ENCODE assay signal across 13 mouse cellular contexts in genomic region chr1:157768201-157768600, GRCm38 (mm10).
DNase-seq lines count a peak whose midpoint lies in the region; TF ChIP-seq lines count a peak whose summit lies in the region.
"Had no signal": no experiment of that assay in that cellular context is flagged by ENCODE, and none has a peak within 500 bp of the region (broad histone marks: within the 10 kb centered on the region; RNA-seq: fewer than 3 reads in every experiment).

No protein-coding gene starts in this region.

- no peak overlapping the region for H3K9ac ChIP-seq in MEL (ENCODE audit: control insufficient read depth, low read depth, low read length, poor library complexity, severe bottlenecking)
- H3K9ac ChIP-seq: hindbrain, embryonic 15.5 days; kidney, embryonic 15.5 days; limb, embryonic 15.5 days had no signal

- H3K79me2 ChIP-seq in MEL (ENCODE audit: control insufficient read depth, insufficient read depth, low read length, poor library complexity) = no peaks in the 10 kb centered on the region

- TF ChIP-seq CTCF in MEL (IDR thresholded peaks at IDR 0.05 in 2 of 3, conservative IDR thresholded peaks at IDR 0.05 in 1 of 3; ENCODE audit: control insufficient read depth in 1 of 3, insufficient read depth in 1 of 3, low read depth in 2 of 3, low read length in 3 of 3, poor library complexity in 1 of 3, severe bottlenecking in 1 of 3) = no peak

- H3K27ac ChIP-seq in MEL (ENCODE audit: control insufficient read depth, low read depth, low read length) = no peak overlapping the region
- H3K27ac ChIP-seq in limb, embryonic 10.5 days = no peak overlapping the region
- H3K27ac ChIP-seq: hindbrain, embryonic 15.5 days; kidney, embryonic 15.5 days; limb, embryonic 15.5 days had no signal

- DNase-seq in kidney, postnatal 4 days = peak; percentile 54 to 58
- DNase-seq in kidney, adult 9 months = no peak
- DNase-seq in MEL (ENCODE audit: low read depth, low spot score) (peak; percentile 10), R1 (ENCODE audit: low read depth, low spot score) (peak; percentile 17)
- DNase-seq in limb, embryonic 10.5 days (ENCODE audit: low spot score) = peak; percentile 59
- no peak for DNase-seq in layer of hippocampus, adult 11-12 months (ENCODE audit: low spot score)
- DNase-seq in adrenal gland, postnatal 4 days (ENCODE audit: low spot score in 2 of 2) = no peak
- DNase-seq in left cerebral cortex, adult 11 months (ENCODE audit: low spot score) = no peak
- DNase-seq: adrenal gland, postnatal 14 days; lung, adult 18-20 months had no signal

- no peaks in the 10 kb centered on the region for H3K4me1 ChIP-seq in MEL (ENCODE audit: control insufficient read depth in 1 of 2, insufficient read depth in 2 of 2, low read length in 2 of 2)
- no peaks in the 10 kb centered on the region for H3K4me1 ChIP-seq in limb, embryonic 10.5 days
- H3K4me1 ChIP-seq: hindbrain, embryonic 15.5 days; kidney, embryonic 15.5 days; limb, embryonic 15.5 days had no signal

- H3K36me3 ChIP-seq in MEL (ENCODE audit: control insufficient read depth in 1 of 2, insufficient read depth in 2 of 2, low read length in 2 of 2) = no peaks in the 10 kb centered on the region
- H3K36me3 ChIP-seq in limb, embryonic 10.5 days = no peaks in the 10 kb centered on the region
- H3K36me3 ChIP-seq: hindbrain, embryonic 15.5 days; kidney, embryonic 15.5 days; limb, embryonic 15.5 days had no signal

- H3K27me3 ChIP-seq in MEL (ENCODE audit: control insufficient read depth in 1 of 2, insufficient read depth in 2 of 2, low read length in 2 of 2) = no peaks in the 10 kb centered on the region
- H3K27me3 ChIP-seq in limb, embryonic 10.5 days (ENCODE audit: low read depth, poor library complexity, severe bottlenecking) = no peaks in the 10 kb centered on the region
- H3K27me3 ChIP-seq: hindbrain, embryonic 15.5 days; kidney, embryonic 15.5 days; limb, embryonic 15.5 days had no signal

- no peak for TF ChIP-seq POLR2A in MEL (IDR thresholded peaks at IDR 0.05; ENCODE audit: control insufficient read depth in 1 of 2, insufficient read depth in 1 of 2, low read depth in 1 of 2, low read length in 2 of 2, poor library complexity in 1 of 2)

- TF ChIP-seq RAD21 in MEL (IDR thresholded peaks at IDR 0.05; ENCODE audit: low read depth, low read length) = no peak

- H3K4me3 ChIP-seq in MEL (ENCODE audit: control insufficient read depth in 1 of 2, insufficient read depth in 1 of 2, low read depth in 2 of 2, low read length in 2 of 2) = no peak overlapping the region
- no peak overlapping the region for H3K4me3 ChIP-seq in limb, embryonic 10.5 days
- H3K4me3 ChIP-seq: hindbrain, embryonic 15.5 days; kidney, embryonic 15.5 days; limb, embryonic 15.5 days had no signal

- WGBS in limb, embryonic 10.5 days = 33% methylated on average over 6 of the region's 6 CpGs

- H3K9me3 ChIP-seq in MEL (replicated peaks; ENCODE audit: insufficient read depth, low read length) = no peaks in the 10 kb centered on the region
- no peaks in the 10 kb centered on the region for H3K9me3 ChIP-seq in limb, embryonic 10.5 days (replicated peaks)
- H3K9me3 ChIP-seq: hindbrain, embryonic 15.5 days; kidney, embryonic 15.5 days; limb, embryonic 15.5 days had no signal

- no peak for TF ChIP-seq EP300 in MEL (IDR thresholded peaks at IDR 0.05; ENCODE audit: low read depth in 1 of 2, low read length in 2 of 2)

TF ChIP-seq in MEL, 35 proteins besides CTCF, POLR2A, EP300 and RAD21:
- TF ChIP-seq POLR2AphosphoS2 (IDR thresholded peaks at IDR 0.05; ENCODE audit: low read length) (no peak), CHD2 (IDR thresholded peaks at IDR 0.05; ENCODE audit: low read length) (no peak), GATA1 (IDR thresholded peaks at IDR 0.05; ENCODE audit: low read depth, low read length) (no peak), BHLHE40 (IDR thresholded peaks at IDR 0.05; ENCODE audit: borderline replicate concordance, low read depth, low read length) (no peak), JUND (IDR thresholded peaks at IDR 0.05; ENCODE audit: low read depth, low read length) (no peak), KAT2A (conservative IDR thresholded peaks at IDR 0.05; ENCODE audit: low read depth, low read length) (no peak), MXI1 (IDR thresholded peaks at IDR 0.05; ENCODE audit: low read depth, low read length) (no peak), ZNF384 (IDR thresholded peaks at IDR 0.05; ENCODE audit: low read depth, low read length) (no peak), TCF12 (IDR thresholded peaks at IDR 0.05; ENCODE audit: low read depth, low read length) (no peak)

Comparison
In these comparisons a context has a peak if more than half of its experiments do, and no peak if none do; other contexts are left out.
1. DNase-seq: peak in kidney, postnatal 4 days (2 of 2), MEL (single experiment), R1 (single experiment) and limb, embryonic 10.5 days (single experiment); none in kidney, adult 9 months (single experiment), layer of hippocampus, adult 11-12 months (single experiment), adrenal gland, postnatal 4 days (0 of 2) and left cerebral cortex, adult 11 months (single experiment).